Mouse (Mus musculus) hindbrain, embryonic 15.5 days (tissue): ENCODE data around the gene Gss. TPM values are rescaled to one million over a fixed set of nuclear protein-coding genes. Genes with fewer than 3 reads are reported as not detected.

Source experiments
- ATAC-seq: fragments of 200-750 bp; cut with Nextera tagmentation; 2 replicates; pipeline ENCODE4 v1.8.0; 2017; ENCODE audit warnings: low read depth, moderate number of reproducible peaks, moderate TSS enrichment; ENCODE audit not compliant: low FRiP score
- H3K27ac ChIP-seq: fragments of 300-500 bp; sonication (generic); replicated peaks from 2 replicates; pipeline ENCODE4 v1.5.1; 2015; ENCODE audit warnings: mild to moderate bottlenecking, inconsistent platforms
- H3K27me3 ChIP-seq: fragments of 300-500 bp; sonication (generic); 2 replicates; pipeline ENCODE4 v1.6.1; 2015; ENCODE audit warnings: control low read depth, inconsistent platforms
- H3K36me3 ChIP-seq: fragments of 300-500 bp; sonication (generic); 2 replicates; pipeline ENCODE4 v1.6.1; 2015; ENCODE audit warnings: control low read depth, inconsistent platforms
- H3K4me1 ChIP-seq: fragments of 300-500 bp; sonication (generic); replicated peaks from 2 replicates; pipeline ENCODE4 v1.6.1; 2015; ENCODE audit warnings: control low read depth, inconsistent platforms
- H3K4me2 ChIP-seq: fragments of 300-500 bp; sonication (generic); 2 replicates; pipeline ENCODE4 v1.6.1; 2015; ENCODE audit warnings: moderate library complexity, mild to moderate bottlenecking, inconsistent platforms
- H3K4me3 ChIP-seq: fragments of 300-500 bp; sonication (generic); 2 replicates; pipeline ENCODE4 v1.5.1; 2015; ENCODE audit warnings: mild to moderate bottlenecking, inconsistent platforms
- H3K9ac ChIP-seq: fragments of 300-500 bp; sonication (generic); 2 replicates; pipeline ENCODE4 v1.6.1; 2015; ENCODE audit warnings: inconsistent platforms
- H3K9me3 ChIP-seq: fragments of 300-500 bp; sonication (generic); 2 replicates; pipeline ENCODE4 v1.6.1; 2016; ENCODE audit warnings: control low read depth, inconsistent platforms
- WGBS: fragments of 180-500 bp; shearing (Covaris S2); methylation state at CpG from one replicate; pipeline ENCODE4 v1.1.7; 2015; 5-methylcytosine and 5-hydroxymethylcytosine counted together
- polyA plus RNA-seq: library from polyadenylated mRNA; unstranded; fragments of >200 nt; fragmentation: Nextera tagmentation; extraction: Ambion mirVana; gene quantifications from 2 replicates; pipeline ENCODE4 v1.2.1, GENCODE M21; 2015

The Gss gene
- polyA plus RNA-seq, 1 experiment from 2014 or later, result 14.9 TPM

DNA sequence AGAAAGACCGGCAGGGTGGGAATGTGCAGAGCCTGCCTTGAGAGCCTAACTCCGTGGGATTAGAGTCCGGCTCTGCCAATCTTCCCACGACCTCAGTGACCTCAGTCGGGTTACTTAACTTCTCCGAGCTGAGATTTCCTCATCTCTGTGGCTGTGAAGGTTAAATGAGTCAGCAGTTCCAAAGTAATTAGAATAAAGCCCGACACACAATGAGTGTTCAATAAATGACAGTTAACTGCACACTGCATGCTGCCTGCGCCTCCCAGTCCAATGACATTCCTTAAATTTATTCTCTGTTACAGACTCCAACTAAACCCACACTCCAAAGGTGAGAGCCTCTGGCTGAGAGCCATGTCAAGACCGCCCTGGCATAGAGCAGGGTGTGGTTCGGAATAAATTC lies 7.1 kb downstream of the Gss start:
- Histone ChIP-seq H3K27ac (no peak overlapping the region), H3K27me3 (no peaks in the 10 kb centered on the region), H3K9me3 (no peaks in the 10 kb centered on the region), H3K9ac (no peak overlapping the region), H3K4me2 (no peak overlapping the region), H3K4me1 (no peaks in the 10 kb centered on the region), H3K4me3 (no peak overlapping the region), H3K36me3 (no peaks in the 10 kb centered on the region)
- 69% methylated on average over 10 of the region's 10 CpGs for WGBS
- no peak for ATAC-seq

DNA sequence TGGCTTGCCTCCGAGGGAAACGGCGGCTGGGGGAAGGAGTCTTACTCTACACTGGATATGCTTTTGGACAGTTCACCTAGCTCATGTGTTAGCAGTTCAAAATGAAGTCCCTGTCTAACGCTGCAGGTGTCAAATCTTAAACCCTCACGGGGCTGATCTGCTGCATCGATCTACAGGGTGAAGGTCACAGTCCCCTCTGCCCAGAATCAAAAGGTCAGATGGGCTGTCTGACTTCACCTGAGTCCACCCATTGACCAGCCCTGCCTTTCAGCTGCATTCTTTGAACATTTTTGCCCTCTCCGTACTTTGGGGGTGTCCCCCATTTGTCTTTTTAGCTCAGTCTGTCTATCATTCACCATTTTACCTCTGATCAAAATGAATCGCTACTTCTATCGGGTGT lies 7.5 kb downstream of the Gss start:
- no peaks in the 10 kb centered on the region for H3K27me3 ChIP-seq
- H3K9ac ChIP-seq, result no peak overlapping the region
- no peaks in the 10 kb centered on the region for H3K36me3 ChIP-seq
- H3K9me3 ChIP-seq, result no peaks in the 10 kb centered on the region
- no peak for ATAC-seq
- no peaks in the 10 kb centered on the region for H3K4me1 ChIP-seq
- no peak overlapping the region for H3K4me2 ChIP-seq
- H3K4me3 ChIP-seq, result no peak overlapping the region
- H3K27ac ChIP-seq, result no peak overlapping the region
- 87% methylated on average over 9 of the region's 9 CpGs for WGBS

DNA sequence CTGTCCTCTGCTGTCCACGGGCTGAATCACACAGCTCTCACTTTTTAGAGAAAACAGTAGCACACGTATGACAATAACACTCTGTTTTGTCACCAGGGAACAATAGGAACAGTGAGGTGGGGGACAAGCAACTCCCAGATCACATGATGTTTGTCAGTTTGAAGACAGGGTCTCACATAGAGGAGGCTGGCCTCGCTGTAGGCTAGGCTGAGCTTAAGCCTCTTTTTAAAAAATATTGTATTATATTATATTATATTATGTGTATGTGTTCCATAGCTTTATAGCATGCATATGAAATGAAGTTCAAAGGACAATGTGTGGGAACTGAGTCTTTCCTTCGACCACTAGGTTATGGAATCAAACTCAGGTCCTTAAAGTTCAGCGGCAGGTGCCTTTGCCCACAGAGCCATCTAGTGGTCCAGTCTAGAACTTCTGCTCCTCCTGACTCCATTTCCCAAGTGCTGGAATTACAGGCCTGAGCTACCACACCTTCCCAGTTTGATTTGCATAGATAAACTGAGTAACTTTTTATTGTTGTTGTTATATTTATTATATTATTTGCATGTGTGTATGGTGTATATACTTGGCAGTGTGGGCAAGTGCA lies 8.6 kb downstream of the Gss start:
- ATAC-seq, result no peak

DNA sequence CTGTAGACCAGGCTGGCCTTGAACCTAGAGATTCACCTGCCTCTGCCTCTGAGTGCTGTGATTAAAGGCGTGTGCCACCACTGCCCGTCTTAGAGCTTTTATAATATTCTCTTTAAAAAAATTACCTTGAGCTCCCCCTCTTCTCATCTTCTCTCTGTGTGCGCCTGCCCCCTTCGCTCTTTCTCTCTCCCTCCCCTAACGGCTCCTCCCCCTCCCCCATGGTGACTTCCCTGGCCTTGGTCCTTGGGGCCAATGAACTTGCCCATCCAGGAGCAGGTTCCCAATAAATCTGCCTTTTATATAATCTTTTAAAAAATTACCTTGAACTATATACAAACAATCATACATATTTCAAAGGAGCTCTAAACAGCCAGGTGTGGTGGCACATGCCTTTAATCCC lies 9.6 kb downstream of the Gss start:
- H3K4me1 ChIP-seq, result no peaks in the 10 kb centered on the region
- H3K27ac ChIP-seq, result no peak overlapping the region
- H3K4me2 ChIP-seq, result no peak overlapping the region
- no peaks in the 10 kb centered on the region for H3K9me3 ChIP-seq
- no peak overlapping the region for H3K4me3 ChIP-seq
- no peaks in the 10 kb centered on the region; the same call in 1 of the 2 replicates for H3K36me3 ChIP-seq
- H3K9ac ChIP-seq, result no peak overlapping the region
- 89% methylated on average over 5 of the region's 5 CpGs for WGBS
- ATAC-seq, result no peak
- no peaks in the 10 kb centered on the region for H3K27me3 ChIP-seq

More for the DNA sequence above, 8.6 kb downstream of the Gss start:
- Histone ChIP-seq H3K27ac (no peak overlapping the region), H3K27me3 (no peaks in the 10 kb centered on the region), H3K9me3 (no peaks in the 10 kb centered on the region), H3K36me3 (no peaks in the 10 kb centered on the region), H3K9ac (no peak overlapping the region), H3K4me2 (no peak overlapping the region), H3K4me3 (no peak overlapping the region), H3K4me1 (no peaks in the 10 kb centered on the region)
- WGBS, result 44% methylated on average over 5 of the region's 5 CpGs

DNA sequence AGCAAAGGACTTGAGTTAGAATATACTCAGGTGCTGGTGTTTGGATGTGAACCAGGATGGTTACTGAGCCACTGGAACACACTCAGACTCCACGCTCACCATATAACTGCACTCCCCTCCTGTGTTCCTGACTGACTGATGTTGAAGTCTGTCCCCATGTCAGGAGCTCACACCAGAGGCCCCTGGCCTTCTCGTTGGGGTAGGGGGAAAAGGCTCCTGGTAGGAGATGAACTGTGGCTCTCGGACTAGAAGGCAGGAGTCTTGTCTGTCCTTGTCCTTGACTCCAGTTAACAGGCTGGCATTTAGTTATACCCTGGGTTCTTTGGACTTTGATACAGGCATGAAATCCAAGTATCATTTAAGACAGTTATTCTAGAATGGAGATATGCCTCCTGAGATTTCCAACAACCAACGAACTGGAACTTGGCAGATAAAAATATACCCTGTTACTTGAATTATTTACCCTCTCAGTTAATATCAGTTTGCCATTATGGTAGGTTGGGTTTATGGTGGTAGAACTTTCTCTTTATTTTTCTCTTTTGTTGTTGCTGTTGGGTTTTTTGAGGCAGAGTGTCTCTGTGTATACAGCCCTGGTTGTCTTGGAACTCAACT lies 10.1 kb downstream of the Gss start:
- ATAC-seq, result no peak
- Histone ChIP-seq H3K9me3 (no peaks in the 10 kb centered on the region), H3K36me3 (no peaks in the 10 kb centered on the region; the same call in 1 of the 2 replicates), H3K9ac (no peak overlapping the region), H3K4me2 (no peak overlapping the region), H3K27ac (no peak overlapping the region), H3K27me3 (no peaks in the 10 kb centered on the region), H3K4me1 (no peaks in the 10 kb centered on the region), H3K4me3 (no peak overlapping the region)
- 78% methylated on average over 4 of the region's 4 CpGs for WGBS

DNA sequence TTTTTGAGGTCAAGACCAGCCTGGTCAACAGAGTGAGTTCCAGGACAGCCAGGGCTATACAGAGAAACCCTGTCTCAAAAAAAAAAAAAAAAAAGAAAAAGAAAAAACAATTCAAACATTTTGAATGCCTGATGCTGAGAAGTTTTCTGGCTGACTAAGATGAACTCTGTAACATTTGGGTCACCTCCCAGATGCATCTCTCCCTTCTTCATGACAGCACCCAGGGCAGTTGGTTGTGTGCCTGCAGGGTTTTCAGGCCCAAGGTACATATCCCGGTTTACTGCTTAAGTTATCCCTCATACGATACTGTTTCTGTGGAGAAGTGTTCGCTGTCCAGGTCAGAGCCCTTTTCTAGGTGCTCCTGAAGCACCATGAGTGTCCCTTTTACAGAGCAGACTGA lies 12.3 kb downstream of the Gss start:
- WGBS, result 91% methylated on average over 3 of the region's 3 CpGs

DNA sequence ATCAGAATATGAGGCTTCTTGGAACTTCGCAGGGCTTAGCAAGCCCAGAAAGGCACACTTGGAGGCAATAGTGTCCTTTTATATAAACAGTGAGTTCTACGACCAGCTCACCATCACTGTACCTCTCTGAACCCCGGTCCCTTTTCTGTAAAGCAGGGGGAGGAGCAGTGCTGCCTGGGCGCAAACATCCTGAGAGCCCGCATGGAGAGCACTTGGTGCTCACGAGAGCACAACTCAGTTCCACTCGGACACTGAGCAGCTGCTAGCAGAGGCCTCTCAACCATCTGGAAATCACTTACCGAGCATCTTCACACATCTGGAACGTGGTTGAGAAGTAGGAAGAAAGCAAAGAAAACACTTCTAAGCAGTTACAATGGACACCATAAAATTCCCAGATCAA lies 16.0 kb downstream of the Gss start:
- WGBS, result 87% methylated on average over 9 of the region's 9 CpGs
- no peak overlapping the region for H3K4me2 ChIP-seq
- no peaks in the 10 kb centered on the region for H3K9me3 ChIP-seq
- no peaks in the 10 kb centered on the region for H3K27me3 ChIP-seq
- H3K9ac ChIP-seq, result no peak overlapping the region
- ATAC-seq, result no peak
- no peak overlapping the region for H3K27ac ChIP-seq
- peaks cover 7% of the 10 kb centered on the region; the same call in 1 of the 2 replicates for H3K36me3 ChIP-seq
- no peaks in the 10 kb centered on the region for H3K4me1 ChIP-seq
- H3K4me3 ChIP-seq, result no peak overlapping the region

More for the DNA sequence above, 12.3 kb downstream of the Gss start:
- no peaks in the 10 kb centered on the region for H3K4me1 ChIP-seq
- H3K27me3 ChIP-seq, result no peaks in the 10 kb centered on the region
- H3K27ac ChIP-seq, result no peak overlapping the region
- H3K9ac ChIP-seq, result no peak overlapping the region
- no peak overlapping the region for H3K4me3 ChIP-seq
- peaks cover 5% of the 10 kb centered on the region; the same call in 1 of the 2 replicates for H3K36me3 ChIP-seq
- no peak for ATAC-seq
- H3K9me3 ChIP-seq, result no peaks in the 10 kb centered on the region
- H3K4me2 ChIP-seq, result no peak overlapping the region

DNA sequence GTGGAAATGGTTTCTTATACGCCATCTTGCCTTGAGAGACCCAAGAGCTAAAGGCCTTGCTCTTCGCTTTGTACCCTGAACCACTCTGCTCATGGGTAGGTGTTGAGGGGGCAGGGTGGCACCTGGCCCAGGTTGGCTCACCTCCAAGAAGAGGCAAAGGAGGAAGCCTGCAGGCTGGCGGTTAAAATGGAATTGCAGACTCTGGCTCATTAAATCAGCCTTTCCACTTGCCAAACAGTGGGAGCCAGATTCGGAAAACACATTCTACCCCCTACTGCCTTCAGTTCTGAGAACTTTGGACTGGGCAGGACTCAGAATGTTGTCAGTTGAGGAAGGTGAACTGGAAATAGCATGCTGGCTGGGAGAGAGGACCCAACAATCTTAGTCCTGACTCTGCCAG lies 17.9 kb downstream of the Gss start:
- H3K4me3 ChIP-seq, result no peak overlapping the region
- no peak overlapping the region for H3K27ac ChIP-seq
- no peak overlapping the region for H3K9ac ChIP-seq
- WGBS, result 80% methylated on average over 4 of the region's 4 CpGs
- H3K4me2 ChIP-seq, result no peak overlapping the region
- ATAC-seq, result no peak
- no peaks in the 10 kb centered on the region for H3K4me1 ChIP-seq
- H3K36me3 ChIP-seq, result peaks cover 7% of the 10 kb centered on the region; the same call in 1 of the 2 replicates
- no peaks in the 10 kb centered on the region for H3K9me3 ChIP-seq
- no peaks in the 10 kb centered on the region for H3K27me3 ChIP-seq

DNA sequence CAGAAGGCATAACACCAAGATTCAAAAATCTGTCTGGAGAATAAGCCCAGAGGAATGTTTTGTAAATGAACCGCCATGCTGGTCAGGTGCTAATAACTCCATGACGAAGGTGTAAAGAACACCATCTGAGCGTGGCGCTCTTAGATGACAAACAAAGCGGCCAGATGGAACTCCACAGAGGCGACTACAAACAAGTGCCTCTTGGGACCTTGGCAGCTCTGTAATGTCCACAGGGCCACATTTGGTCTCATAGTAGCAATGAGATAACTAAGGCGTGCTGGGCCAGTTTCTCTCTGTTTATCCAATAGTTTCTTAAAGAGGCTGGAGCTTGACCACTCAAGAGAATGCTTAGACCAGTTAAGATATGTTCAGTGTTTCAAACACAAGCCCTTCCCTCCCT lies 18.6 kb downstream of the Gss start:
- H3K4me2 ChIP-seq, result no peak overlapping the region
- no peaks in the 10 kb centered on the region for H3K4me1 ChIP-seq
- no peaks in the 10 kb centered on the region for H3K9me3 ChIP-seq
- no peak for ATAC-seq
- H3K9ac ChIP-seq, result no peak overlapping the region
- 96% methylated on average over 7 of the region's 7 CpGs for WGBS
- no peaks in the 10 kb centered on the region for H3K27me3 ChIP-seq
- H3K36me3 ChIP-seq, result peaks cover 7% of the 10 kb centered on the region; the same call in 1 of the 2 replicates
- H3K4me3 ChIP-seq, result no peak overlapping the region
- H3K27ac ChIP-seq, result no peak overlapping the region

DNA sequence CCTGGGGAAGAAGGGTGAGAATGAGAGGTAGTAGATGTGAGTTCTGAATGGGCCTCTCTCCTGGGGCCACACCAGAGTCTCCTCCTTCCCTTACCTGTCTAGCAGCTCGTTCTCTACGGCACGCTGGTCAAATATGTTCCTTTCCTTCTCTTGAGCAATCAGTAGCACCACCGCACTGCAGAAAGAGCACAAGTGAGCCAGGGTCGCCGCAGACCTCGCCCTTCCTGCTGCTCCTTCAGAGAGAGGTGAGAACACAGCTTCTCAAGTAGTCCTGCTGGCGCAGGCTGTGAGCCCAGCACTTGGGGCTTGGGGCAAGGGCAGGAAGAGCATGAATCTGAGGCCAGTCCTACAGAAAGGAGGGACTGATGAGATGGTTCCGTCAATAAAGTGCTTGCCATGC lies 19.6 kb downstream of the Gss start:
- Histone ChIP-seq H3K27ac (no peak overlapping the region), H3K4me3 (no peak overlapping the region), H3K36me3 (peaks cover 7% of the 10 kb centered on the region; the same call in 1 of the 2 replicates), H3K27me3 (no peaks in the 10 kb centered on the region), H3K4me1 (no peaks in the 10 kb centered on the region), H3K9me3 (no peaks in the 10 kb centered on the region), H3K9ac (no peak overlapping the region), H3K4me2 (no peak overlapping the region)
- no peak for ATAC-seq
- WGBS, result 94% methylated on average over 9 of the region's 9 CpGs

DNA sequence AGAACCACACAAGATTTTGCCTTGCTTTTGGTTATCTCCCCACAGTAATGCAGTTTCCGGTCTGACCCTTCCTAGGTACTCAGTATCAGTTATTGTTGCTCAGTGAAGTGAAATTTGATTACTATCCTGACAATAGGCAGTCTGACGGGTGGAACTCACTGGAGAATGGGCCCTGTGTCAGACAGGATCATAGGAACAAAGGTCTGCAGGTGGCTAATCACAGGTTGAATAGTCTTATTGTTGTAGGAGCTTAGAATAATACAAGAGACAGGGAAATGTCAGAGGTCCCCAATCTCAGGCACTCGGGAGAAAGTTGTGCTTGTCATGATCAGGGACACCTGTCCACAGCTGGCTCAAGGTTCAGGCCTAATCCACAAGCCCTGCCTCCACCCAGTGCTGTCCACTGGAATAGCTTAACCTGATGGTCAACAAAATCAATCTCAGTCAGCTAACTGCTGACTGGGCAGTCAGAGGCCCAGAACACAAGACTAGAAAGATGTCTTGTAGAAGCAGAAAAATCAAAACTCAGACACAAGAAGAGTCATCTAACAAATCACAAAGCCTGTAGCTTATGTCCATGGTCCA lies 23.3 kb downstream of the Gss start:
- 16% methylated on average over 3 of the region's 3 CpGs for WGBS
- H3K9me3 ChIP-seq, result no peaks in the 10 kb centered on the region
- no peak overlapping the region for H3K4me3 ChIP-seq
- H3K36me3 ChIP-seq, result peaks cover 7% of the 10 kb centered on the region; the same call in 1 of the 2 replicates
- ATAC-seq, result no peak
- no peak overlapping the region for H3K9ac ChIP-seq
- no peak overlapping the region for H3K4me2 ChIP-seq
- no peaks in the 10 kb centered on the region for H3K27me3 ChIP-seq
- no peak overlapping the region for H3K27ac ChIP-seq
- H3K4me1 ChIP-seq, result no peaks in the 10 kb centered on the region

DNA sequence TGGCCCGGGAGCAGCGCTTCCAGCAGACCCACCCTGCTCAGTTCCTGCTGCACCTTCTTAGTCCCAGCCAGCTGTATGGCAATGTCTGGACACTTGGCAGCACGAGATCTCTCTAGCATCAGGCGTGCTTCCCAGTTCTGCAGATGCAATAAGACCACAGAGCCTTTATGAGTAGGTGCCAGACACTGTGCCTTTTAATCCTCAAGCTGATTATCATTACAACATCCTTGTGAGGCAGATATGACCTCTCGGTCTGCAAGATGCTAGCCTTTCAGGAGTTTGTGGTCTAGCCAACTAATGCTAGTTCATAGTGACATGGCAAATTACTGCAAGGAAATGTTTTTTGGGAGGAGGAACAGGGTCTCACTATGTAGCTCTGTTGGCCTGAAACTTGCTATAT lies 24.9 kb downstream of the Gss start:
- no peak for ATAC-seq
- H3K9me3 ChIP-seq, result no peaks in the 10 kb centered on the region
- WGBS, result 89% methylated on average over 5 of the region's 5 CpGs

More for the DNA sequence above, 24.9 kb downstream of the Gss start:
- Histone ChIP-seq H3K27me3 (no peaks in the 10 kb centered on the region), H3K27ac (no peak overlapping the region), H3K36me3 (peaks cover 16% of the 10 kb centered on the region; the same call in 1 of the 2 replicates), H3K4me2 (no peak overlapping the region), H3K4me1 (no peaks in the 10 kb centered on the region), H3K9ac (no peak overlapping the region), H3K4me3 (no peak overlapping the region)
